Mouse (Mus musculus): ENCODE data around the gene Gm28360. TPM values are rescaled to one million over a fixed set of nuclear protein-coding genes. Genes with fewer than 3 reads are reported as not detected.
"Not testable (repeated sequence)": the region's sequence is repeated elsewhere in the genome, so short reads cannot be mapped to it uniquely, and the experiment has no call there.

The Gm28360 gene
- not detected for total RNA-seq (2021)
- long read RNA-seq, result 0 reads

- DNase-seq (ENCODE audit: low spot score in 2 of 2), result not testable (repeated sequence)
Observed at GRCm38 (mm10) chr1:117829781-117830180, at the start of gene Gm28360. Gene Gm28360, plus strand, starts transcription at chr1:117830081.

GRCm38 (mm10) chr1:117780833-117781232, 49.0 kb upstream of the Gm28360 start, which contains the start of gene B020011L13Rik:
Gene B020011L13Rik, plus strand, starts transcription at chr1:117781133.
- DNase-seq (ENCODE audit: low spot score in 2 of 2), result not testable (repeated sequence)

GRCm38 (mm10) chr1:117816271-117816670, 13.6 kb upstream of the Gm28360 start:
- DNase-seq (ENCODE audit: low spot score in 2 of 2), result not testable (repeated sequence)

- not testable (repeated sequence) for DNase-seq (ENCODE audit: low spot score in 2 of 2)
Observed at GRCm38 (mm10) chr1:117851718-117852117, 21.8 kb downstream of the Gm28360 start.

Other genes with a start within 250 kb of the Gm28360 start
- gene Gm28363, start 132.9 kb upstream of the Gm28360 start, total RNA-seq (2021), result not detected
- not detected for gene B020011L13Rik, start 48.9 kb upstream of the Gm28360 start, total RNA-seq (2021)
- gene Gm28168, start 97.9 kb downstream of the Gm28360 start, total RNA-seq (2021), result not detected
- gene Gm7145, start 135.9 kb downstream of the Gm28360 start, total RNA-seq (2021), result not detected

All from layer of hippocampus, adult 18-20 months (tissue).